Mouse (Mus musculus) lung, postnatal 0 days (tissue): Measurements from ENCODE around the gene Irx4.
A peak's percentile ranks its signal among the peaks of the same experiment; 100 is the strongest.

Source experiments
- CTCF ChIP-seq: IDR thresholded peaks from 2 replicates; pipeline ENCODE4 v1.5.1; 2016; ENCODE audit warnings: antibody characterized with exemption, mild to moderate bottlenecking
- EP300 ChIP-seq: IDR thresholded peaks from 2 replicates; pipeline ENCODE4 v1.6.1; 2016; ENCODE audit warnings: antibody characterized with exemption, mild to moderate bottlenecking, control low read depth

DNA sequence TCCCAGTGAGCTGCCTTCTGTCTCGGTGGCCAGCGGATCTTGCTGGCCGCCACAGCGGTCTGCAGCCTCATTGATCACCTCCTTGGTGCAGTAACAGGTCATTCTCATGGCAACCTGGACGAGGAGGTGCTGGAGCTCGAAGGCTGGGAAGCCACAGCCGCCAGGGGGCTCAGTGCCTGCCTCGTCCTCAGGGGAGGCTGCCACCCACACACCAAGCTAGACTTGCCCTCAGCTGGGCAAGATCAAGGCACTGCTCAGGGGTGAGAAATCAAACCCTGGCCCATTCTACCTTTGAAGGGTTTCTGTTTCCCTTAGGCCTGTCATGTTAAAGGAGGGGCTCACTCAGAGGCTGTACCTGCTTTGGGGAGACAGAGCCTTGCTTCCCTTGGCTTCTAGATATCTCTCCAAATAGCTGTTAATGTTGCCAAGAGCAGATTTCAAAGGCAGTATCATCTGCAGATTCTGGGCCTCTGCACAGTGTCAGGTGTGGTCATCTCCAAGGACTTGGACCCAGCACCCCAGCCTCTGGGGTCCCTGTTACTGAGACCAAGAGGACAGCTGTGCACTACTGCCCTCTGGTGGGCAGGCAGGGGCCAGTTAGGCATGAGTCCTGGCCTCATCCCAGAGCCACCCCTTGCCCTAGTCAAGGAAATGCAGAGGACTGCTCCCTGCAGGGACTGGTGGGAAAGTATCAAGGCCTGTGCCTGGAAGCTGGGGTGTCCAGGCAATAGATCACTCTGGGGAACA lies 50.1 kb downstream of the Irx4 start:
- TF ChIP-seq CTCF (peak; percentile 83), EP300 (no peak)
